Mouse (Mus musculus): ENCODE measurements around the gene Prickle4.

Prickle4 gene

DNA sequence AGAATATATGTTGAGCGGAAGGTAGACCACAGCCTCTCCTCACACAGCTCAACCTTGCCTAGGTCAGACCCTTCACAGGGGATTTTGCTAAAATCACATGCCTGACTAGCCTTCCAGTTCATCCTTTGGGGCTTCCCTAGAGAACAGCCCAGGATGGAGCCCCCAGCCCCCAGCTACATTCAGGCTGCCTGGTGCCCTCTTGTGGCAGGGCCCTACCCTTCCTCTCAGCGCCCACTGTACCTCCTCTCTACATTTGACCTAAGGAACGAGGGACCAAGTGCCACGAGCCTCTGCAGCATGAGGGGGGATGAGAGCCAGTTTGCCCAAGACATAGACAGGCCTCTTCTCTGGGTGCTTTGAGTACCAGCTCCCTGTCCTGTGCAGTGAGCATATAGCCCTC, 10.2 kb upstream of the Prickle4 start:
- DNase-seq = peak; percentile 29

DNA sequence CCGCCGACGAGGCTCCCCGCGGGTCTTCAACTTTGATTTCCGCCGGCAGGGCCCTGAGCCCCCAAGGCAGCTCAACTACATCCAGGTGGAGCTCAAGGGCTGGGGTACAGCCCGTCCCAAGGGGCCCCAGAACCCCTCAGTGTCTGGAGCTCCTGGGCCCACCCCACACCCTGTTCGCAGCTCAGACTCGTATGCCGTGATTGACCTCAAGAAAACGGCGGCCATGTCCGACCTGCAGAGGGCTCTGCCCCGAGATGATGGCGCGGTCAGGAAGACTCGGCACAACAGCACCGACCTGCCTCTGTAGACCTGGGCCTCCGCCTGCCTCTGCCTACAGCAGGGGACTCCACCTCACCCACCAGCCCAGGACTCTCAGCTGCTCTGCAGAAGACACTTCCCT, 9.0 kb upstream of the Prickle4 start:
- DNase-seq = no peak

DNA sequence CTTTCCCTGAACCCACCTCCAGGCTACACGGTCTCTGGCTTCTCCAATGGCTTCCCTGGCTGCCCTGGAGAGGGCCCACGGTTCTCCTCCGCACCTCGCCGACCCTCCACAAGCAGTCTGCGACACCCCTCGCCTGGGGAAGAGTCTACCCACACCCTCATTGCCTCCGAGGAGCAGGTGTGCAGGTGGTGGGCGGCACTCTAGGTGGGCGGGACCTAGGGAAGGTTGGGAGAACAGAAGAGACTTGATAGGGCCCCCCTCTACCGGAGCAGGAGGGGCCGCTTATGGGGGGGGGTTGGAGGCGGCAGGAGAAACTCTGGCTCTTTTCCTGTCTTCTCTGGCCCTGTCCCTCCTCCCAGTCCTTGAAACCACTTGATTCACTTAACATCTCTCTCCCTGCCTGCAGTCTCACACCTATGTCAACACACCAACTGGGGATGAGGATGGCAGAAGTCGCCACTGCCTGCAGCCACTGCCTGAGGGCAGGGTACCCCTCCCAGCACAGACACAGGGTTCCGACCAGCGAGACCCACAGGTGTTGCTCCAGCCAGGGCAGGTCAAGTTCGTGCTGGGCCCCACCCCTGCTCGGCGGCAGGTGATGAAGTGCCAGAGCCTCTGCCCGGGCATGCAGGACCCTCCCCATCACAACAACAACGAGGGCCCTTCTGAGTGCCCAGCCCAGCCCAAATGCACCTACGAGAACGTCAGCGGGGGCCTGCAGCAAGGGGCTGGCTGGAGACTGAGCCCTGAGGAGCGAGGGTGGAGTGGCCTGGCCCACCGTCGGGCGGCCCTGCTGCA, 8.2 kb upstream of the Prickle4 start:
- DNase-seq = no peak

DNA sequence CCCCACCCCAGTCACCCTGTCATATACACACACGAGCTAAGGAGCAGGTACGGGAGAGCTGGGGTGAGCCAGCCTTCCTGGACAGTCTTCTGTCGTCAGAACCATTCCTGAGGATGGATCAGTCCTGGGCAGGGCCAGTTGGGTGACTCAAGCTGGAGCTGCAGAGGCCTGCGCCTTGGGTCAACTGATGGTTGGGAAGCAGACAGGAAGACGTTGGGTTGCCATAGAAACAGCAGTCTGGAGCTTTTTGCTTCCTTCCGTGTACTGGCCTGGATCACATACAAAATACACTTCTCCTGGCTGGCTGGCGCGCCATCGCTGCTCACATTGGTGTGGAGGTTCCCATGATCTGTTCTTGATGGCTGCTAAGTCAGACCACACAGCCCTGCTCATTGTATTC, 7.3 kb upstream of the Prickle4 start:
- no peak for DNase-seq

DNA sequence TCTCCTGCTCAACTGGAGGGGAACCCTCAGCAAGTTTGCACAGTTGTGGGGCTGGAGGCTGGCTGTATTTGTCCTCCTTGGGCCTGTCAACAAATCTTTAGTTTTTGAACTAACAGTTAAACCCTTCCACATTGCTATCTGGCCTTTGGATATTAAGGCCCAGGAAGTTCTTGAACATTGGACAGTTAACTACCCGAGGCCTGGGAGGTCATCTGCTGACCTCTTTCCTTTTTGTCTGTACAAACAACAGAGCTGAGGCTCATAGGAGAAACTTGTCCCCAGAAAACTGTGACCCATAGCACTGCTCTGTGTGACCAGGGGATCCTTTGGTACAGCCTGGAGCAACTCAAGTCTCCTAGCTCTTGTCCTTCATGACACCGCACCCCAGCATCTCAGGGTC, 4.5 kb upstream of the Prickle4 start:
- peak; percentile 70 for DNase-seq

DNA sequence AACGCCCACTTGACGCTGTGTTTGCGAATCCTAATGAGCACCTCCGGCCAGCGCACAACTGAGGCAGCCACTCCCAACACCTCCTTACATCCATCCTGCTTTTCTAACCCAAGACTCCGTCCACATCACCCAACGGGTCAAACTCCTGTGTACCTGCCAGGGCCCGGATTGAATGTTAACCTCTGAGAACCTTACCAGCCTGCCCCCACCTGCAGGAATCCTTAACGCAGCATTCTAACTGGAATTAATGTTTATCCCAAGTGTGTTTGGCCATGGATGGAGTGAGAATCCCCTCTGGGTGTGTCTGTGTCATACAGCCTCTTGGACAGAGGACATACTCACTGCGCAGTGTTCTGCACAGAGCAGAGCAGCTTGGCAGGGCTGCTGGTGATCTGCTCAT, 3.6 kb upstream of the Prickle4 start:
- peak; percentile 92 for DNase-seq

GRCm38 (mm10) chr17:47695337-47695710, 788 bp upstream of the Prickle4 start:
- DNase-seq = no peak

DNA sequence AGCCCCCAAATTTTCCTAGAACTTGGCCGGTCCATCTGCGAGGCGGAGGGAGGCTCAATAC, 264 bp downstream of the Prickle4 start, which contains the start of gene Gm21981:
Gm21981 (minus strand) TSS at position 14 of the 61 bp plus-strand sequence.
- DNase-seq = no peak

- no peak for DNase-seq
These were observed 680 bp downstream of the Prickle4 start for GRCm38 (mm10) chr17:47693671-47694441.

GRCm38 (mm10) chr17:47691650-47692049, 2.9 kb downstream of the Prickle4 start:
- DNase-seq = no peak

DNA sequence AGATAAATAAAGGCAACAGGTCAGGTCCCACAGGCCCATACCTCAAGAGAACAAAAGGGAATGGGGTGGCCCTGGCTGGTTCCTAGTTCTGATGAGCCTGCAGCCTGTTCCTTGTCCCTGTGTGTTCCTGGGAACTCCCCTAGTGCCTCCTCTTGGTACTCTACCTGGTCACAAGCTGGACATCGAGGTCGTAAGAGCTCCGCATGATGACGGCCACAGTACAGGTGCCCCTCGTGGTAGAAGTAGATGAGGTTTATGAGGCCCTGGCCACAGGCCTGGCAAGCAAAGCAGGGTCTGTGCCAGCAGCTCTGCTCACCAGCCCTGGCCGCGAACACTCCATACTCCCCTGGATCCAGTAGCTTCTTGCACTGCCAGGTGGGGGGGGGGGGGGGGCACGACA, 4.6 kb downstream of the Prickle4 start:
- DNase-seq = no peak

DNA sequence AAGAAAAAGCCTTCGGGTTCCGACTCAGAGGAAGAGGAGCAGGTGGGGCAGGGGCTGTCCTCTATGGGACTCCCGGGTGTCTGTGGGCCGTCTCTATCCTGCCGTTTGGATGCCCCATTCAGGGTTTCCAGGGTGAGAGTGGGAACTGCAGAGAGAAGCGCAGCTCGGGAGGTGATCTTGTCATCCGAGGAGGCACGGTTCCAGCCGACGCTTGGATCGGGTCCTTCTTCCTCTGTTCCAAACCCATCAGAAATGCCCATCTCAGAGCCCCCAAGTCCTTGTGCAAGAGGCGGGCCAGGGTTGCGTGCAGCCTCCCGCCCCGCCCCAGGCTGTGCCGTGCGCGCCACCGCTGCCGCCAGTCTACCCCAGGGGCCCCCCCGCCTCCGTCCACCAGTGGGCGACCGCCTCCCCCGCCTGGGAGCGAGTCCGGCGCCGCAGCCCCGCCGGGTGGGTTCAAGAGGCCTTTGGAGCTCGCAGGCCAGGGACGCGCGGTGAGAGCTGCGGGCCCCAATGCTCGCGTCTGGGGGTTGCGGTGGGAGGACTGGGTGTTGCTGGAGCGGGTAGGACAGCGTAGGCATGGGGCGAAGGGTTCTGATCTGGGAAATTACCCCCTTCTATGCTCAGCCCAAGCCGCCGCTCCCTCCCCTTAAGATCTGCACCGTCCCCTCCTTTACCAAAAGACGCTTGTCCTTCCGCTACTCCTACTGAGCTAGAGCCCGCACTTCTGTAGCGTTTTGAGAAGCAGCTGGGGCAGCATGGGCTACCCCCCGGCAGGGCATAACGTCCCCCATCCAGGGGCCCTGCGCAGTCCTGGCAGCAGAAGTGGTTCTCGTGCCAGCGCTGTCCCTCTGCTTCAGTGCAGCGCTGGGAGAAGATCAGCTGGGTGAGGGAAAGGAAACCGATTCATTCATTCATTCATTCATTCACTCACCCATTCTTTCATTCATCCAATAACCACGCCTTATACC, 5.6 kb downstream of the Prickle4 start, which contains the start of gene Frs3:
Frs3 (plus strand) TSS at position 423 of the 968 bp plus-strand sequence.
- DNase-seq = peak; percentile 50

DNA sequence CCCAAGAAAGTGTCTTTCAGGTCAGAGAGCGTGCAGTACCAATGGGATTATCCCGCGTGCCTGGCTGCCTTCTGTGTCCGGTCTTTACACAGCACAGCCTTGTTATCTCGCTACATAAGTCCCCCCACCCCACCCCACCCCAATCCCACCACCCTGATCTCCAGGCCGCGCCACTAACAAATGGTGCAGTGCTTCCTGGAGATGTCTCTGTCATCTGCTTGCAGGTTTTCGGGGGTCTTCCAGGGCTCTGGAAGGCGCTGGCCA, 6.3 kb downstream of the Prickle4 start, which contains the start of gene Tomm6:
Tomm6 (minus strand) TSS at position 43 of the 264 bp plus-strand sequence.
- DNase-seq = no peak

GRCm38 (mm10) chr17:47687409-47688343, 6.9 kb downstream of the Prickle4 start:
- peak; percentile 97 for DNase-seq

- no peak for DNase-seq
These were observed 11.7 kb downstream of the Prickle4 start for GRCm38 (mm10) chr17:47682836-47683235.

GRCm38 (mm10) chr17:47678702-47679101, 15.8 kb downstream of the Prickle4 start:
- no peak for DNase-seq

DNA sequence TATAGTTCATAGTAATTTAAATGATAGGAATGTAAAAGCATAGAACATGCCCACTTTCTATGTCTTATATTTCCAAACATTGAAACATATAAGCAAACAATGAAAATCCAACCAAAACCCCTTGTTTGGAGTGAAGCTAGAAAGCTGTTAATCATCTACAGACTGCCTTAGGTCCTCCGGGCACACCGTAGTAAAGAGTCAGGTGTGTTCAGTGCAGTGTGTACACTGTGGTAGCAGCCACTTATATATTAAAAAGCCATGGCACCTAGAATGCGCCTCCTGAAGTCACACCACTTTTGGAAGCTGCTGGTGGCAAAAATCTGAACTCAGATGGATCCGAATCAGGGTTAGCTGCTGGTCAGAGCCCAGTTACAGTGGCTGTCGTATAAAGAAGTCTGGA, 16.3 kb downstream of the Prickle4 start:
- no peak for DNase-seq

- DNase-seq = peak; percentile 81
These were observed 18.0 kb downstream of the Prickle4 start for GRCm38 (mm10) chr17:47676581-47676980.

- peak; percentile 55 for DNase-seq
These were observed 22.0 kb downstream of the Prickle4 start for GRCm38 (mm10) chr17:47672311-47673111.

- no peak for DNase-seq
These were observed 22.6 kb downstream of the Prickle4 start for GRCm38 (mm10) chr17:47671988-47672310.

DNA sequence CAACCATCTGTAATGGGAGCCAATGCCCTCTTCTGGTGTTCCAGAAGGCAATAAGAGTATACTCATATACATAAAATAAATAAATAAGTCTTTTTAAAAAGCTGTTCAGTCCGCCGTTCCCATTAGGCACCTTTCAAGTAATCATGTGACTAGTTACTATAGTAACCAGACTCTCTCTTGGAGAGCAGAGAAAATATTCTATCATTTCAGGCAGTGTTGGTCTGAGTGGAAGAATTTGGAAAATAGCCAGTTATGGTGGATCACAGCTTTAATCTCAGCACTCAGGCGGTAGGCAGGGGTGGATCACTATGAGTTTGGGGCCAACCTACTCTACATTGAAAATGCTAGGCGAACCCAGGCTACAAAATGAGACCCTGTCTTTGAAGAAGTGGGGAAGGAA, 25.4 kb downstream of the Prickle4 start:
- no peak for DNase-seq

GRCm38 (mm10) chr17:47664474-47664873, 30.1 kb downstream of the Prickle4 start:
- no peak for DNase-seq

Measured in kidney, adult 9 months (tissue).